Mouse (Mus musculus): ENCODE results near the gene Lce1f.

The Lce1f gene

GRCm38 (mm10) chr3:92720250-92720649 lies at the start of gene Lce1f:
Gene Lce1f, minus strand, starts transcription at chr3:92720350.
- DNase-seq (ENCODE audit: low spot score in 2 of 2) = no peak

- no peak for DNase-seq (ENCODE audit: low spot score in 2 of 2)
These were observed 44.8 kb upstream of the Lce1f start, which contains the start of gene Lce1h for GRCm38 (mm10) chr3:92764965-92765364. Gene Lce1h, minus strand, starts transcription at chr3:92765065.

DNA sequence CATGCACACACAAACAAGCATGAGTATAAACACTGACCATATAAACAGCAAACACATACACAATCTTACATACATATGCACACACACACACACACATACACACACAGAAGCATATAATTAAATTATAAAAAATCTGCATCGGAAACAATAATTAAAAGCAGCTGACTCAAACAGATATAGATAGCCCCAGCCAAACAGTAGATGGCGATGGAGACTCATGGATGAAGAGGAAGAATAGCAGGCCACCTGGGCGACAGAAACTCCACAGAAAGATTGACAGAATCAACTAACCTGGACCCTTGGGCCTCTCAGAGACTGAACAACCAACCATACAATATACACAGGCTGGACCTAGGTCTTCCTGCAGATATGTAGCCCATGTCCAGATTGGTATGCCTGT lies 33.0 kb upstream of the Lce1f start:
- no peak for DNase-seq (ENCODE audit: low spot score in 2 of 2)

- DNase-seq (ENCODE audit: low spot score in 2 of 2) = no peak
These were observed 32.1 kb upstream of the Lce1f start, which contains the start of gene Lce1g for GRCm38 (mm10) chr3:92752238-92752637. Gene Lce1g, minus strand, starts transcription at chr3:92752338.

- DNase-seq (ENCODE audit: low spot score in 2 of 2) = no peak
These were observed 18.8 kb upstream of the Lce1f start, which contains the start of gene Gm38119 for GRCm38 (mm10) chr3:92738996-92739395. Gene Gm38119, minus strand, starts transcription at chr3:92739096.

DNA sequence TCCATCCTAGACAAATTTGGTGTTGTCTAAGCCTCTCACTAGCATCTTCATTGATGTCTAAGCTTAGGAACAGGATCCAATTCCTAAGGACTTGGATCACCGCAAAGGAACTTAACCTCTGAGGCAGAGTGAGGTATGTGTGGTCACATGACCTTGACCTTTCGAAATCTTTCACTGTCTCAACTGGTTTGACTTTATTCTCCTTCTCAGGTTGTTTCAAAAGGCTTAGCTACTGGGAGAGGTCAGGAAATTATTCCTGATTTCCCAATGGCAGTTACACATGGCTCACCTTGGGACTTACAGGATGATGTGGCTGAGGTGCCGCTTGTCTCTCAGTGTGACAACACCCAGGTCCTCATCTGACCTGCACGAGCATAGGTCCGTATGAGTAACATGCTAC lies 2.5 kb upstream of the Lce1f start:
- DNase-seq (ENCODE audit: low spot score in 2 of 2) = no peak

- no peak for DNase-seq (ENCODE audit: low spot score in 2 of 2)
These were observed 5.0 kb downstream of the Lce1f start for GRCm38 (mm10) chr3:92715122-92715521.

- no peak for DNase-seq (ENCODE audit: low spot score in 2 of 2)
These were observed 11.2 kb downstream of the Lce1f start, which contains the start of gene Lce1e for GRCm38 (mm10) chr3:92708974-92709373. Gene Lce1e, minus strand, starts transcription at chr3:92709074.

- DNase-seq (ENCODE audit: low spot score in 2 of 2) = no peak
These were observed 25.5 kb downstream of the Lce1f start for GRCm38 (mm10) chr3:92694613-92695012.

GRCm38 (mm10) chr3:92691688-92692087 lies 28.5 kb downstream of the Lce1f start:
- DNase-seq (ENCODE audit: low spot score in 2 of 2) = no peak

- peak; percentile 5 to 58 for DNase-seq (ENCODE audit: low spot score in 2 of 2)
These were observed 31.0 kb downstream of the Lce1f start for GRCm38 (mm10) chr3:92689154-92689553.

DNA sequence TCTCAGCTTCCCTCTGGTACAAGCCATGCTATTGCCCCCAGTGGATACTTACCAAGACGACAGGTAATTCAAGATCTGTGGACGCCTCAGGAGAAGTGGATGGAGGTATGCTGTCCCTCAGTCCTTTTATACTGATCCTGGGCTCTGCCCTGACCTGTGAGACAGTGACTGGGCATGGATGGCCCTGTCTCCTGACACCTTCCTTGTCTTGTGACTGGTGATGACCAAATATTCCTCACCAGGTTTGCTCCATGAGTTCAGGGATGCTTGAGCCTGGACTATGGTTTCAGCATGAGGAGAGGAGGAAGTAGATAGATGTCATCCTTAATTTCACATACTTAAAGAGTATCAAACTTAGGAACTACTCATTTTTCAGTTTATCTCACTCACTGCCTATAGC lies 33.0 kb downstream of the Lce1f start, which contains the start of gene Lce1d:
Gene Lce1d, minus strand, starts transcription at position 101 of the 400 bp plus-strand sequence.
- no peak for DNase-seq (ENCODE audit: low spot score in 2 of 2)

DNA sequence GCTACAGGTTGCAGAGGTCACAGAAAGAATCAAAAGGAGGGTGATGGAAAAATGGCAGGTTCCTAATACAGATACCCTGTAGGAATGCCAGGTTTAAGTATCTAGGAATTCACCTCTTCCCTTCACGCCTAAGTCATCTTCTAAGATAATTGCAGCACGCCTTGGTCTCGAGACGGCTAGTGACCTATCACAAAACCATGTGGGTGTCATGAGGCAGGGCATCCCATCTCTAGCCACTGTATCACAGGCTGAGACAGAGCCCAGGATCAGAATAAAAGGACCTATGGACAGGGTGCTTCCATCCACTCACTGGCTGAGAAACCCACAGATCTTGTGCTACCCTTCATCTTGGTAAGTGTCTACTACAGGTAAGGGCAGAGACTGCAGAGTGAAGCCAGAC lies 41.2 kb downstream of the Lce1f start, which contains the start of gene Lce1c:
Gene Lce1c, plus strand, starts transcription at position 301 of the 400 bp plus-strand sequence.
- no peak for DNase-seq (ENCODE audit: low spot score in 2 of 2)

DNA sequence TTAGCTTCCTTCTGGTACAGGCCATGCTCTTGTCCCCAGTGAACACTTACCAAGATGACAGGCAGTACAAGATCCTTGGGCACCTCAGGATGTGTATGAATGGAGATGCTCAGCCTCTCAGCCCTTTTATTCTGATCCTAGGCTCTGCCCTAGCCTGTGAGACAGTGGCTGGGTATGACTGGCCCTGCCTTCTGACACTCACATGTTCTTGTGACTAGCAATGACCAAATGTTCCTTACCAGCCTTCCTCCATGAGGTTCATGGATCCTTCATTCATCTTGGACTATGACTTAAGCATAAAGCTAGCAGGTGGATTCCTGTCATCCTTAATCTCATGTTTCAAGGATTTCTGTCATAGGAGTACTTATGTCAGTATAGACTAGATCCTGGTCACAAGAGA lies 49.9 kb downstream of the Lce1f start, which contains the start of gene Lce1a2:
Gene Lce1a2, minus strand, starts transcription at position 101 of the 400 bp plus-strand sequence.
- no peak for DNase-seq (ENCODE audit: low spot score in 2 of 2)
